Mouse (Mus musculus) urinary bladder, postnatal 14 days (tissue): ENCODE measurements around the gene Apoh.

Experiments used
- DNase-seq: peaks from one replicate; pipeline ENCODE4 v3.0.0; 2021; ENCODE audit warnings: low spot score

Apoh gene

GRCm38 (mm10) chr11:108342781-108343768 lies at the start of gene Apoh:
Apoh (plus strand) TSS chr11:108343354.
- DNase-seq = peak; percentile 58

GRCm38 (mm10) chr11:108293843-108294242 lies 49.3 kb upstream of the Apoh start:
- DNase-seq = no peak

- DNase-seq = no peak
Measured at GRCm38 (mm10) chr11:108294305-108294813, 48.8 kb upstream of the Apoh start.

- no peak for DNase-seq
Measured at GRCm38 (mm10) chr11:108295373-108295772, 47.8 kb upstream of the Apoh start.

GRCm38 (mm10) chr11:108297956-108298355 lies 45.2 kb upstream of the Apoh start:
- DNase-seq = no peak

GRCm38 (mm10) chr11:108299913-108300312 lies 43.2 kb upstream of the Apoh start:
- peak; percentile 30 for DNase-seq

- peak; percentile 34 for DNase-seq
Measured at GRCm38 (mm10) chr11:108300443-108300842, 42.7 kb upstream of the Apoh start.

- no peak for DNase-seq
Measured at GRCm38 (mm10) chr11:108301036-108301435, 42.1 kb upstream of the Apoh start.

- no peak for DNase-seq
Measured at GRCm38 (mm10) chr11:108301796-108302490, 41.2 kb upstream of the Apoh start.

GRCm38 (mm10) chr11:108303787-108304186 lies 39.4 kb upstream of the Apoh start:
- DNase-seq = no peak

GRCm38 (mm10) chr11:108307258-108307657 lies 35.9 kb upstream of the Apoh start:
- no peak for DNase-seq

- no peak for DNase-seq
Measured at GRCm38 (mm10) chr11:108308253-108308652, 34.9 kb upstream of the Apoh start.

GRCm38 (mm10) chr11:108309791-108310190 lies 33.4 kb upstream of the Apoh start:
- no peak for DNase-seq

GRCm38 (mm10) chr11:108311912-108312311 lies 31.2 kb upstream of the Apoh start:
- no peak for DNase-seq

- no peak for DNase-seq
Measured at GRCm38 (mm10) chr11:108312516-108312915, 30.6 kb upstream of the Apoh start.

- DNase-seq = no peak
Measured at GRCm38 (mm10) chr11:108315736-108316135, 27.4 kb upstream of the Apoh start.

- no peak for DNase-seq
Measured at GRCm38 (mm10) chr11:108317878-108318277, 25.3 kb upstream of the Apoh start.

- no peak for DNase-seq
Measured at GRCm38 (mm10) chr11:108319162-108319561, 24.0 kb upstream of the Apoh start.

- no peak for DNase-seq
Measured at GRCm38 (mm10) chr11:108320561-108320960, 22.6 kb upstream of the Apoh start.

- DNase-seq = no peak
Measured at GRCm38 (mm10) chr11:108322156-108322555, 21.0 kb upstream of the Apoh start.

GRCm38 (mm10) chr11:108325943-108326342 lies 17.2 kb upstream of the Apoh start:
- DNase-seq = no peak

- no peak for DNase-seq
Measured at GRCm38 (mm10) chr11:108330818-108331217, 12.3 kb upstream of the Apoh start.

GRCm38 (mm10) chr11:108333006-108333405 lies 10.1 kb upstream of the Apoh start:
- no peak for DNase-seq
